Mouse (Mus musculus): ENCODE data around the gene Slit3.

DNA sequence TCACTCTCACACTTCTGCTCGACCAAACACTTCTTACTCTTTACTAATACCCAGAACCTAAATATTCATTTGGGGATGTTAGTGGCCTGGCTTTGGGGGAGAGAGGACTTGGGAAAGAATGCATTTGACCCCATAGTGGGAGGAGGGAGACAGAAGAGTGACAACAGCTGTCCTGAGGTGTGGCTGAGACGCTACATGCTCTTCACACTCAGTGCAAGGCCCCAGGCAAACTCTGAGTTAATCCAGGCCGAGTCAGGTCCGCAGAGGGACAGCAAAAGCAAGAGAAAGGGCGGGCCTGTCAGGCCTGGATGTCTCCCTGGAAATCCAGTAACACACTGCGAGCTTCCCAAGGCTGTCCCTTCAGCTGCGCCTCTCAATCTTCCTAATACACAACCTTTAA, 307.0 kb downstream of the Slit3 start:
- no peak for TF ChIP-seq GATA1 (IDR thresholded peaks at IDR 0.05; ENCODE audit: low read length)
- no peak for TF ChIP-seq TAL1 (IDR thresholded peaks at IDR 0.05; ENCODE audit: low read length)
